Mouse (Mus musculus) kidney, embryonic 16.5 days (tissue): ENCODE measurements around the gene Anks1b. TPM values are rescaled to one million over a fixed set of nuclear protein-coding genes. Genes with fewer than 3 reads are reported as not detected.
A peak's percentile ranks its signal among the peaks of the same experiment; 100 is the strongest.

Experiments
- ATAC-seq: fragments of 200-750 bp; cut with Nextera tagmentation; 2 replicates; pipeline ENCODE4 v1.8.0; 2017; ENCODE audit warnings: moderate TSS enrichment; ENCODE audit not compliant: low FRiP score, low TSS enrichment
- H3K27ac ChIP-seq: fragments of 300-500 bp; sonication (generic); 2 replicates; pipeline ENCODE4 v1.5.1; 2014; ENCODE audit warnings: low read length
- H3K27me3 ChIP-seq: fragments of 300-500 bp; sonication (generic); 2 replicates; pipeline ENCODE4 v1.6.1; 2014; ENCODE audit warnings: low read length, control low read depth, mixed read lengths; ENCODE audit not compliant: insufficient read depth
- H3K36me3 ChIP-seq: fragments of 300-500 bp; sonication (generic); 2 replicates; pipeline ENCODE4 v1.6.1; 2014; ENCODE audit warnings: low read length, control low read depth, mixed read lengths; ENCODE audit not compliant: insufficient read depth
- H3K4me1 ChIP-seq: fragments of 300-500 bp; sonication (generic); 2 replicates; pipeline ENCODE4 v1.6.1; 2014; ENCODE audit warnings: low read length, control low read depth, mixed read lengths; ENCODE audit not compliant: insufficient read depth
- H3K4me2 ChIP-seq: fragments of 300-500 bp; sonication (generic); replicated peaks from 2 replicates; pipeline ENCODE4 v1.6.1; 2014; ENCODE audit warnings: low read depth, low read length
- H3K4me3 ChIP-seq: fragments of 300-500 bp; sonication (generic); 2 replicates; pipeline ENCODE4 v1.5.1; 2014; ENCODE audit warnings: mild to moderate bottlenecking, low read length
- H3K9ac ChIP-seq: fragments of 300-500 bp; sonication (generic); replicated peaks from 2 replicates; pipeline ENCODE4 v1.6.1; 2014; ENCODE audit warnings: low read length
- H3K9me3 ChIP-seq: fragments of 300-500 bp; sonication (generic); 2 replicates; pipeline ENCODE4 v1.6.1; 2016; ENCODE audit warnings: low read length, control low read depth
- WGBS: fragments of 180-500 bp; shearing (Covaris S2); extraction: QIAGEN DNeasy Blood & Tissue Kit; methylation state at CpG from one replicate; pipeline ENCODE4 v1.1.7; 2014; 5-methylcytosine and 5-hydroxymethylcytosine counted together
- polyA plus RNA-seq: library from polyadenylated mRNA; unstranded; fragments of >200 nt; fragmentation: Nextera tagmentation; extraction: Ambion mirVana; gene quantifications from 2 replicates; pipeline ENCODE4 v1.2.1, GENCODE M21; 2015

Anks1b gene
- polyA plus RNA-seq, 1 experiment from 2014 or later, result 2.2 TPM

DNA sequence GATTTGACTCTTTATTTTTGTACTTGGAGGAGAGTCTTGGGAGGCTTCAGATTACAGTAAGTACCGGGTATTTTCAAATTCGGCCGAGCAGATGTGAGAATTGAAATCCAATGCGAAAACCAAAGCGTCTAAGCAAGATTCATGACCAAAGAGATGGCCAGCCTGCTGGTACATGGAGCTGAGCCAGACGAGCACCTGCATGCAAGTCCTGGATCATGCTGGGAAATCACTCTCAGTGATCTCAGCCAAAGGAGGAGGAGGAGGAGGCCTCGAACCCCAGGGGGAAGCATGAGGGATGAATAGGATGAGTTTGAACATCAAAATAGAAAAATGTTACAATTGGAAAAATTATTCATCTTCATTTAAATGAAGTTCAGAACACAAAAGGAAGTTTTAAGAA lies 1087.1 kb downstream of the Anks1b start:
- Histone ChIP-seq H3K36me3 (no peaks in the 10 kb centered on the region), H3K27ac (no peak overlapping the region), H3K9me3 (no peaks in the 10 kb centered on the region), H3K4me3 (no peak overlapping the region), H3K9ac (no peak overlapping the region), H3K4me2 (no peak overlapping the region), H3K27me3 (no peaks in the 10 kb centered on the region), H3K4me1 (no peaks in the 10 kb centered on the region)
- WGBS, result 67% methylated on average over 7 of the region's 7 CpGs
- ATAC-seq, result no peak

DNA sequence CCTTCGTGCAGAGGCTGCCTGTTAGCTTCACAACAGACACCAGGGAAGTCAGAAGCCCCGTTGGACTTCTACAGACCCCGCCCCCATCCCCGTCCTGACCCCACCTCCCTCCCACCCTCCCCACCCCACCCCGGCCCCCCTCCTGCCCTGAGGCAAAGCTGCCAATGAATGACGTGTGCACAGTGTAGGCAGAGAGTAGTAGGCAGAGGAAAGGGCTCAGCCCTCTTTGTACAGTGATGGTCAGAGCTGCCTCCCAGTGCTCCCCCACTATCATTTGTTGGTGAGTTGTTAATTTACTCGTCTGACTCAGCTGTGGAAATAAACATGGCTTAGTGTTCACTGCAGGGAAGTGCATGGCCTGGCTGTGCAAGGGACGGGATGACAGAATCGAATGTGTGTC lies 1091.2 kb downstream of the Anks1b start:
- Histone ChIP-seq H3K9ac (no peak overlapping the region), H3K4me2 (no peak overlapping the region), H3K27me3 (peaks cover 22% of the 10 kb centered on the region), H3K4me1 (peaks cover 1% of the 10 kb centered on the region; the same call in 1 of the 2 replicates), H3K36me3 (no peaks in the 10 kb centered on the region), H3K9me3 (no peaks in the 10 kb centered on the region), H3K4me3 (no peak overlapping the region), H3K27ac (no peak overlapping the region)
- peak; percentile 50; the same call in 1 of the 2 replicates for ATAC-seq
- WGBS, result 27% methylated on average over 9 of the region's 9 CpGs

DNA sequence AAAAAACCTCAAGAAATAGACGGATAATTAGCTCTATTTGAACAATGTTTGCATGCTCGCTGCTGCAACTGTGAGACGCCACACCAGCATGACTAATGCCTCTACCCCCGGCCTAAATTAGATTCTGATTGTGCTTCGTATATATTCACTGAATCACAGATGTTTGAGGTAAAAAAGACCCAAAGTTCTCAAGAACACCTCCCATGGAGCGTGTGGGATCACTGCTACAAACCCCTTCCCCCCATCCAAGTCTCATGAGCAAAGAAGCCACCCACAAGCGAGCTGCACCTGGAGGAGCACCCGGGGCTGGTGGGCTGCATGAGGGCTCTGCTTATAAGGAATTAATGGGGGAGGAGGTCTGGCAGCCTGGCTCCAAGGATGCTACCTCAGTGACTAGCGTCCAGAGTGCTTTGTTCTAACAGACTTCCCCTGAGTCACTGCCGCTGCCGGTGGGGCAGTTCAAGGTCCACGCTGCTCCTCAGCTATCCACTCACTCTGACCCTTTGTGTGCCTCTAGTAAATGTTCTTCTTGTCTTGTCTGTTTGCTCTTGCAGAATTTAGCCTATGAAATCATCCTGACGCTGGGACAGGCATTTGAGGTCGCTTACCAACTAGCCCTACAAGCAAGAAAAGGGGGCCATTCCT lies 1092.5 kb downstream of the Anks1b start:
- no peak overlapping the region for H3K4me2 ChIP-seq
- peaks cover 24% of the 10 kb centered on the region for H3K27me3 ChIP-seq
- no peaks in the 10 kb centered on the region for H3K36me3 ChIP-seq
- H3K9ac ChIP-seq, result no peak overlapping the region
- no peak overlapping the region for H3K27ac ChIP-seq
- ATAC-seq, result no peak
- no peaks in the 10 kb centered on the region for H3K9me3 ChIP-seq
- peaks cover 8% of the 10 kb centered on the region for H3K4me1 ChIP-seq
- H3K4me3 ChIP-seq, result no peak overlapping the region
- 65% methylated on average over 14 of the region's 14 CpGs for WGBS

DNA sequence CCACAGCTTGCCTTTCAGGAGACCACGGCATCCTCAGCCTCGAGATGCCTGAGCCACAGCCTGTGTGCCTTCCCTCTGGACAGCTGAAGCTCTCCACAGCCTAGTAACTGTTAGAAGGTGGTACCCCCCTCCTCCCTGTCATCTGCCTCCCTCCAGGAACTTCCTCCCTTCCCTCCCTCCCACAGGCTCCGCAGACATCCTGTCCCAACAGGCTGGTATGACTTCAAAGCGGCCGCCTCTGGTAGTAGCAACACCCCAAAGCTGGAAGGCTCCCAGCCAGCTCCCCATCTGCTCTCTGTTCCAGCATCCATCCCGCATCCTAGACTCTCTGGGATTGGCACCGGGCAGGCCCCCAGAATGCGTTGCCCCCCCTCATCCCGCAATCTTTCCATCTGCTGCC lies 1093.5 kb downstream of the Anks1b start:
- Histone ChIP-seq H3K4me3 (no peak overlapping the region), H3K36me3 (no peaks in the 10 kb centered on the region), H3K9me3 (no peaks in the 10 kb centered on the region), H3K27ac (no peak overlapping the region), H3K9ac (no peak overlapping the region), H3K4me2 (no peak overlapping the region), H3K4me1 (peaks cover 8% of the 10 kb centered on the region), H3K27me3 (peaks cover 24% of the 10 kb centered on the region)
- 12% methylated on average over 9 of the region's 9 CpGs for WGBS
- no peak for ATAC-seq

DNA sequence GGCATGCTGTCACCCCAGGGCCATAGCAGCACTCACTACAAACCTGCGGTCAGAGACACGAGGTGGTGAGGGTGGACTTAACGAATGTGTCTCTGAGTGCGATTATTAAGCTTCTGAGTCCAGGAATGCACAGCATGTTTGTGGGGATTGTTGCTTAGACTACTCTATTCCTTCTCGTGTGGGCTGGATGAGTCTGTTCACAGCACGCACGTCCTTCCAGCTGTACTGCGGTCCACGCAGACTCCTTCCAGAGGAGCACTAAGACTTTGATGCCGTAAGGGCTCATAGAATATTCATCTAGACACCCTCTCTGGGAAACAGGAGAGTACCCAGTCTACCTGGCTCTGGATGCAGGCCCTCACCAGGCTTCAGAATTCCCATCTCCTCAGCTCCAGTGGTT lies 1094.9 kb downstream of the Anks1b start:
- Histone ChIP-seq H3K4me1 (peaks cover 8% of the 10 kb centered on the region), H3K9me3 (no peaks in the 10 kb centered on the region), H3K4me2 (no peak overlapping the region), H3K4me3 (no peak overlapping the region), H3K36me3 (no peaks in the 10 kb centered on the region), H3K9ac (no peak overlapping the region), H3K27me3 (peaks cover 24% of the 10 kb centered on the region), H3K27ac (no peak overlapping the region)
- 94% methylated on average over 10 of the region's 10 CpGs for WGBS
- no peak for ATAC-seq

DNA sequence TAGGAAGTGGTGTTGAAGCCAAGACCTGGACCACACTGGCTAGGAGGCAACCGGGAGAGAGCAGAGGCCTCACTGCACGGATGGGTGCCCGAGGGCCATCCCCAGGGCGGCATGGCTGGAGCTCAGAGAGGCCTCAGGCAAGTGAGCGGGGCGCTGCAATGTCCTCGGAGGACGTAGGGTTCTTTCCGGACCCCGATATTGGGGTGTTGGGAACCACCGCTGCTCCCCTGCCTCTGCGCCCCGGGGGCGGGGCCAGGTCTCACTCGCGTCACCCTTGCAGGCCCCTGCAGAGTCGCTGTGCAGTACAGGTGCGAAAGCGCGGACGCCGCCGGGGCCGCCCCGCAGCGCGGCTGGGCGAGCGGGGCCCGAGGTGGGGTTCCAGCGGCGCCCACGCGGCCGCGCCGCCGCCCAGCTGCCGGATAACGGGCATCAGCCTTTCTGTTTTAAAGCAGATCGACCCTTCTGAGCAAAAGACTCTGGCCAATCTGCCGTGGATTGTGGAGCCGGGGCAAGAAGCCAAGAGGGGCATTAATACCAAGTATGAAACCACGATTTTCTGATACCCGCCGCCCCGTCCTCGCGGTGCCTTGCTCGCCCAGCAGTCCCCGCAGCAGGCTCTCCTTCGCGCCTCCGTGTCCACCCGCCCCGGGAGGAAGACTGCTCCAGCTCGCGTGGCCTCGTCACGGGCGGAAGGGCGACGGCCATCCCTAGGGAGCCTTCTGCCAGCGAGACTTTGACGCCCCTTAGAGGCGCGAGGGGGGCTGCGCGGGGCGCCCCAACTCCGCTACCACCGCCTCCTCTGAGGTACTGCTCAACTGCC lies 1096.3 kb downstream of the Anks1b start:
- under 1% methylated on average over 72 of the region's 72 CpGs for WGBS
- Histone ChIP-seq H3K9ac (peak overlapping the region; percentile 56), H3K4me3 (peak overlapping the region; percentile 52), H3K4me2 (peak overlapping the region; percentile 91), H3K36me3 (no peaks in the 10 kb centered on the region), H3K27ac (no peak overlapping the region), H3K27me3 (peaks cover 24% of the 10 kb centered on the region), H3K9me3 (no peaks in the 10 kb centered on the region), H3K4me1 (peaks cover 8% of the 10 kb centered on the region)
- ATAC-seq, result peak; percentile 67

DNA sequence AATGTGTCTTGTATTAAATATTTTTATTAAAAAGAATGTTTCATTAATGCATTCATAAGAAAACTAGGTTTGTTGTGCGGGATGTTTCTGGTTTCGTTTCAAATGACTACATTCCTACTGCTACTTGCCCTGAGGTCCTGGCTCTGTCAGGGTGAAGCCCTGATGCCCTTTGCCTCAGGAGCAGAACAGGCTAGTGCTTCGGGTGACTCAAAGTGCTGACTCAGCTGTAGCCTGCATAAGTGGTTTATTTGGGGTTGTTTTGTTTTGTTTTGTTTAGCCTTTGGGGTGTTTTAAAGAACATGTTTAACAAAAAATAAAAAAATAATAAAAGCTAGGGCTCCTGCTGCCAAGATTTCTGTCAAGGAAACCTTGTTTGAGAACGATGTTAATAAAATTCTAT lies 1097.3 kb downstream of the Anks1b start:
- Histone ChIP-seq H3K9me3 (no peaks in the 10 kb centered on the region), H3K9ac (no peak overlapping the region), H3K4me2 (no peak overlapping the region), H3K4me1 (peaks cover 8% of the 10 kb centered on the region), H3K36me3 (no peaks in the 10 kb centered on the region), H3K27ac (no peak overlapping the region), H3K27me3 (peaks cover 24% of the 10 kb centered on the region), H3K4me3 (no peak overlapping the region)
- no peak for ATAC-seq
- WGBS, result 30% methylated on average over 4 of the region's 4 CpGs

DNA sequence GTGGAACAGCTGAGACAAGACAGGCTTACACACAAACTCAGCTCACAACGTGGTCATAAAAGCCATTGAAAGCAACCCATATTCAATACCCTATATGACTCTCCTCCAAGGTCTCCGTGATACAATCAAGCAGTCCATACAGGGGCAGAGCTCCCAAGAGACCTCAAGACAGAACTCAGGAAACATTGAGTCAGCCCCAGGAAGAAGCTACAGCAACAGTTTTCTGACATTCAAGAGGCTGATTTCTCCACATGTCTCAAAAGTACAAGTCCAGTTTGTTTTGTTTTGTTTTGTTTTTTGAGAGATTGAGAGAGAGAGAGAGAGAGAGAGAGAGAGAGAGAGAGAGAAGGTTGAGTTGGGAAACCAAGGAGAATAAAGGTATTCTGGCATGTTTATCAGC lies 1100.8 kb downstream of the Anks1b start:
- Histone ChIP-seq H3K27me3 (peaks cover 4% of the 10 kb centered on the region), H3K9ac (no peak overlapping the region), H3K27ac (no peak overlapping the region), H3K4me1 (peaks cover 8% of the 10 kb centered on the region), H3K36me3 (no peaks in the 10 kb centered on the region), H3K9me3 (no peaks in the 10 kb centered on the region), H3K4me3 (no peak overlapping the region), H3K4me2 (no peak overlapping the region)
- ATAC-seq, result no peak
- 61% methylated on average over 2 of the region's 2 CpGs for WGBS

DNA sequence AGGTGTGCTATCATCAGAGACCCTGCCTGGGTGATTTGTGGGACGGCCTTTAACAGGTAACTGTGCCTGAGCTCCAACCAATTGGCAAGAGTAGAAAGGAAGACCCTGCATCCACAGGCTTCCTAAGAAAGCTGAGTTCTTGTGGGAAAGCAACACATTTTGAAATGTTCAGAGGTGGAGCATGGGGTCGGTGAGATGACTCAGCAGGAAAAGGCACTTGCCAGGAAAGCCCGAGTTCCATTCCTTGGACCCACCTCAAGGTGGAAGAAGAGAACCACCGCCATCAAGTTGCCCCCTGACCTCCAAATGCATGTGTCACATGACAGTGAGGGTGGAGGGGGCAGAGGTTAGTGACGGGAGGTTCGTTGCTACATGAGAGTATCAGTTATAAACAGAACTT lies 1101.2 kb downstream of the Anks1b start:
- Histone ChIP-seq H3K4me3 (no peak overlapping the region), H3K4me2 (no peak overlapping the region), H3K9ac (no peak overlapping the region), H3K27me3 (0 out of 2 replicates have a peak, but pooled peaks cover 2% of the 10 kb centered on the region), H3K36me3 (no peaks in the 10 kb centered on the region), H3K27ac (no peak overlapping the region), H3K4me1 (peaks cover 7% of the 10 kb centered on the region), H3K9me3 (no peaks in the 10 kb centered on the region)
- ATAC-seq, result no peak
- WGBS, result 74% methylated on average over 6 of the region's 6 CpGs

DNA sequence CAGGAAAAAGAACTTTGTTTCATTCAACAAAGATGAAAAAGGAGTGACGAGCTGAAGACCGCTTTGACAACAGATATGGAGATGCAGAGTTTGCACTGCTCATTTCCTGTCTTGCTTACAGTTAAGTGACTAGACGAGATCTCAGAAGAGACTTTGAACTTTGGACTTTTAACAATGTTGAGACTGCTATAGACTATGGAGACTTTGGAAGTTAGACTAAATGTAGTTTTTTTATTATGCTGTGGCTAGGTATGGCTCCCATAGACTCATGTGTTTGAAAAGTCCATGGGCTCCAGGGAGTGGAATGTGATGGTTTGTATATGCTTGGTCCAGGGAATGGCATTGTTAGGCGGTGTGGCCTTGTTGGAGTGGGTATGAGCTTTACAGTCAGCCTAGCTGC lies 1108.5 kb downstream of the Anks1b start:
- ATAC-seq, result no peak
- no peaks in the 10 kb centered on the region for H3K9me3 ChIP-seq
- no peak overlapping the region for H3K4me3 ChIP-seq
- peaks cover 6% of the 10 kb centered on the region; the same call in 1 of the 2 replicates for H3K36me3 ChIP-seq
- H3K27ac ChIP-seq, result no peak overlapping the region
- no peak overlapping the region for H3K4me2 ChIP-seq
- H3K4me1 ChIP-seq, result no peaks in the 10 kb centered on the region
- 90% methylated on average over 4 of the region's 4 CpGs for WGBS
- H3K27me3 ChIP-seq, result no peaks in the 10 kb centered on the region
- H3K9ac ChIP-seq, result no peak overlapping the region
